Mouse (Mus musculus) megakaryocyte progenitor cell, adult 5-6 weeks (primary cell): ENCODE data around the gene Glrb. TPM values are rescaled to one million over a fixed set of nuclear protein-coding genes. Genes with fewer than 3 reads are reported as not detected.
A peak's percentile ranks its signal among the peaks of the same experiment; 100 is the strongest.

Experiments used
- ATAC-seq: replicated peaks from 2 replicates; pipeline ENCODE4 v1.8.0; 2016; ENCODE audit warnings: mild to moderate bottlenecking, moderate TSS enrichment, inconsistent platforms; ENCODE audit not compliant: poor library complexity
- total RNA-seq, 2 experiments: library from RNA; stranded (forward) in 1 of 2; stranded (reverse) in 1 of 2; fragments of 157-497, 149-512 nt in 1 of 2; fragments of 200-1000 nt in 1 of 2; gene quantifications; 2 replicates each; pipeline versions ENCODE4 v1.2.3 to v1.2.4; 2015 to 2017

Gene Glrb
- total RNA-seq, 2 experiments from 2014 or later = not detected

DNA sequence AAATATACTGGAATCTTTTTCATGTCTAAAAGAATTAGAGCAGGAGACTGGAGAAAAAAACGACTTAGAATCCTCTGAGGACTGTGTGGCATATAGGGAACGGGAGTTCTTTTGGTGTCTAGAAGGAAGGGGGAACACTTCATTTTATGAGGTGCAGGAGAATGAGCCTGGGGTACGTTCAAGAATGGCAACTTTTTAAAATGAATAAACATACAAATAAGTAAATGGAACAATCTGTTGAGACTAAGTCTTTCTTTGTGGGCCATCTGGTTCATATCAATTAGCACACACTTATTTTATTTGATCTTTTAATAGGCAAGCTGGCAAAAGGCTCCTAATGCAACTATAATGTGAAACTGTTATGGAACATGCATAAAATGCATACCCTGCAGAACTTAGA lies 75.9 kb downstream of the Glrb start:
- ATAC-seq = no peak

DNA sequence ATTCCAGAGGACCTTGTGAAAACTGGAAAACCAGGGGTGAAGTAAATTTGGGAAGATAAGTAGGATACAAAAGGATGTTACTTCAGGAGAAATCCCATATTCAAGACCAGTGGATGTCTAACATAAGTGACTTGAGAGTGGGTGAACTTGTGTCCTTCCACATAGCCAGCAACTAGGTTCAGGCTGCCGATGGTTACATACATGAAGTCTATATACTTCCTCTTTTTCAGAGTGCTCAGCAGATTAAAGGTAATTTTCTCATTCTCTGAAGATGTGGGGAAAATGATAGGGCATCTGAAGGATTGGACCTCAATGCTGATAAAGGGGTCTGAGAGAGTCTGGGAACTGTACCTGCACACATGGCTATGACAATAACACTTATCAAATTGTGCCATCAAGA lies 89.5 kb downstream of the Glrb start:
- ATAC-seq = no peak

DNA sequence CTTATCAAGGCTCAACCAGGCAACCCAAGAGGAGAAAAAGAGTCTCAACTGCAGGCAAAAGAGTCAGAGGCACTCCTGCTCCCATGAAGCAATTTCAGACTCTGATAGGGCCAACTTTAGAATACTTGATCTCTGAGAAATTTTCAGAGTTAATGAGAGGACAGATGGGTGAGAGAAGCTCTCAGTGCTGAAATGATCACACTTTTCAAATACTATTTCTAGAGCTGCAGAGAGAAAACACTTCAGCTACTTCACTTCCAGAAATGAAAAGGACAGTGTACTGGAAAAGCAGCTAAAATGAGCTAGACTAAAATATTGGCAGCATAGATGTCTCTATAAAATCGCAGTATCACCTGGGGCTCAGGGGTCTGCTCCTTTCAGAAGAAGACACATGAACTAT lies 94.8 kb downstream of the Glrb start:
- no peak for ATAC-seq

DNA sequence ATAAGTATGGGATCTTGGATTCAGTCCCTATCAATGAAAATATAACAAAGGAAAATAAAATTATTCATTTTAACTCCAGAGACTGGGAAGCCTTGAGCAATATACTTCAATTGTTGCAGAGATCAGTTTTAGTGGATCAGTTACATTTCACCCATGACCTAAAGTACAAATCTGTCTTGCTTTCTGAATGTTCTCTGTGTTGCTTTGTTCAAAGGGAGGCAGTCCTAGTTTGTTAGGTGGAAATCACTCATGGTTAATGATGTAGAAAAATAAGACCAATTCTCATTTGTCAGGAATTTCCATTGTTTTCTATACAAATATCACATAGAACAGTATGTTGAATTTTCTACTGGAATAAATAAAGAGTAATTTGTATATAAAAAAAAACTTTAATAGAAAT lies 99.7 kb downstream of the Glrb start:
- no peak for ATAC-seq

DNA sequence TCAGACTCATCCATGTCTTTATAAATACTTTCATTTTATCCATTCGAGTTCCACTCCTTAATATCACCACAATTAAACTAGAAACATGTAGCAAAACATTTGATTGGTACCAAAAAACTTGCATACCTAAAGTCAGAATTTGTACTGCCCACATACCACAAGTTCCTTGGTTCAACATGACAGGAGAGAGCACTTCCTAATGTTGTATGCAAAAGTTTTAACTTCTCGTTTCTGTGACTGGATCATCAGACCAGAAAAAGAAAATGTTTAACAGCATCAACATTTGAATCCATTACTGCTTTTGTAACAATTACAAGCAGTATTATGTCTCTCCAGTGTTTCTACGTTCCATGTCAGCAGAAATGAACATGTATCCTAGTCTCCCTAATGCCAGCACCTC lies 101.2 kb downstream of the Glrb start:
- no peak for ATAC-seq

GRCm38 (mm10) chr3:80805327-80805726 lies 108.1 kb downstream of the Glrb start:
- no peak for ATAC-seq

DNA sequence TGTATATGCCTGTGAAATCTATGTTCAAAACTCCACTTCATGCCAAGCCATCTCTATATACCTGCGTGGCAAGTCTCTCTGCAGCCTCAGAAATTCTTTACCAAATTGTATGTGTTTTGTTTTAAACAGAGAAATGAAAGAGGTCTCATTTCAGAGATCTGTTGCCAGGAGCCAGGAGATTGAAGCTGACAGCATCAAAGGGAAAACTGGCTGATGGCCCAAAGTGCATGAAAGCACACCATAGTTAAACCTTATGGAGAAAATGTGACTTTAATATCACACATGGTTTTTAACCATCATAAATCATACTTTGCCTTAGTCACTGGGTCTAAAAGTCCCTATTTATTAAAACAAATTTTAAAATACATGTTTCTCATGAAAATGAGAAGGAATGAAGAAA lies 109.6 kb downstream of the Glrb start:
- ATAC-seq = no peak

DNA sequence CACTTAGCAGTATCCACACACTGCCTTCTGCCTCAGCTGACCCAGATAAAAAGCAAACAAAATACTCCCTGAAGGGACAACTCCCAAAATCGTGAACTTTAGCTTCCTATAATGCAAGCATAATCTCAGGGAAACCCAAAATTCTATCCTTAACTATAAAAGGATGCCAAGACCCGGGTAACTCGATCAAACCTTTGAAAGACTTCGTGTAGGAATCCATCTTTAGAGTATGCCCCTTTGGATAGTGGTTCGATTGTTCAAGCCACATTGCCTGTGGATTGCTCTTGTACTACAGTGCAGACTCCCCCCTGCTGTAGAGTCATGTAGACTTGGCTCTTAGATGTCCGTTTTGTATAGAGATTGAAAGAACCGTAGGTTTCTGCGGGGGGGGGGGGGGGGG lies 110.2 kb downstream of the Glrb start:
- ATAC-seq = no peak

- peak; percentile 75 for ATAC-seq
These were observed 110.8 kb downstream of the Glrb start, which contains the start of gene Gria2 for GRCm38 (mm10) chr3:80802596-80803081. Gene Gria2, minus strand, starts transcription at chr3:80802835.

- no peak for ATAC-seq
These were observed 111.6 kb downstream of the Glrb start for GRCm38 (mm10) chr3:80801827-80802310.

- ATAC-seq = peak; percentile 21; the same call in 1 of the 2 replicates
These were observed 112.2 kb downstream of the Glrb start for GRCm38 (mm10) chr3:80800995-80801826.

- peak; percentile 73 for ATAC-seq
These were observed 113.0 kb downstream of the Glrb start for GRCm38 (mm10) chr3:80800299-80800994.

GRCm38 (mm10) chr3:80797935-80798334 lies 115.5 kb downstream of the Glrb start:
- no peak for ATAC-seq

GRCm38 (mm10) chr3:80796764-80797163 lies 116.7 kb downstream of the Glrb start:
- ATAC-seq = no peak

- no peak for ATAC-seq
These were observed 118.2 kb downstream of the Glrb start for GRCm38 (mm10) chr3:80795284-80795683.

Other genes with a start within 250 kb of the Glrb start
- gene Gria2, start 110.8 kb downstream of the Glrb start, total RNA-seq (2015) = not detected in 2 replicates
- 0.24 and 0.25 TPM in 2 replicates for gene Gria2, start 110.8 kb downstream of the Glrb start, total RNA-seq (2017)
- gene Pdgfc, start 122.8 kb upstream of the Glrb start, total RNA-seq (2015) = 0.27 TPM in 1 of 2 replicates, not detected in the other
- gene Pdgfc, start 122.8 kb upstream of the Glrb start, total RNA-seq (2017) = not detected in 2 replicates